Mouse (Mus musculus) MEL (cell line): Measurements from ENCODE around the gene Srsf2.

Experiments used
- CTCF ChIP-seq, 3 experiments: IDR thresholded peaks in 2 of 3; conservative IDR thresholded peaks in 1 of 3; 2 replicates each; pipeline ENCODE4 v1.5.1; 2011 to 2012; ENCODE audit warnings: low read length in 3 of 3, low read depth in 2 of 3, mild to moderate bottlenecking in 2 of 3, improper control_type of control experiment in 1 of 3, inconsistent platforms in 1 of 3, mixed read lengths in 1 of 3, moderate library complexity in 1 of 3; ENCODE audit not compliant: control insufficient read depth in 1 of 3, insufficient read depth in 1 of 3, poor library complexity in 1 of 3, severe bottlenecking in 1 of 3
- MAX ChIP-seq: IDR thresholded peaks from 2 replicates; pipeline ENCODE4 v1.6.1; 2011; ENCODE audit warnings: low read length, improper control_type of control experiment
- POLR2A ChIP-seq, 2 experiments: IDR thresholded peaks; 2 replicates each; pipeline ENCODE4 v1.6.1; 2011 to 2012; ENCODE audit warnings: low read length in 2 of 2, mild to moderate bottlenecking in 2 of 2, control low read depth in 1 of 2, improper control_type of control experiment in 1 of 2, low read depth in 1 of 2, moderate library complexity in 1 of 2; ENCODE audit not compliant: control insufficient read depth in 1 of 2, insufficient read depth in 1 of 2, poor library complexity in 1 of 2

DNA sequence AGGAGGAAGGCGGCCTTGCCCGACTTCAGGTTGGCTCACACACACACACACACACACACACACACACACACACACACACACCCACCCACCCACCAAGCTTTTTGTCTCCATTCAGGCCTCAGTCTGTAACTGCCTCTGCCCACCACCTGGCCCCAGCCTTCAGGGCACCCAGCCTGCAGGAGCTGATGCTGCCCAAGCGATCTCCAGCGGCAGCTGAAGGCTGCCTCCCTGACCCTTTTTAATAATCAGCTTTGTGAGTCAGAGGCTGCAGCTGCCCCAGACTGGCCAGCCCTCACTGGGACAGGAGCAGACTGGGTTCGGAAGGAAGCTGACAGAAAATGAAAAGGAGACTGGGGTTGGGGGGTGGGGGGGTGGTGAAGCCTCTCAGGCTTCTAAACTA is 27.7 kb downstream of the Srsf2 start:
- TF ChIP-seq MAX (no peak), POLR2A (IDR thresholded peaks at IDR 0.05; ENCODE audit: control insufficient read depth in 1 of 2, insufficient read depth in 1 of 2, low read depth in 1 of 2, low read length in 2 of 2, poor library complexity in 1 of 2) (no peak), CTCF (IDR thresholded peaks at IDR 0.05 in 2 of 3, conservative IDR thresholded peaks at IDR 0.05 in 1 of 3; ENCODE audit: control insufficient read depth in 1 of 3, insufficient read depth in 1 of 3, low read depth in 2 of 3, low read length in 3 of 3, poor library complexity in 1 of 3, severe bottlenecking in 1 of 3) (no peak)
